Mouse (Mus musculus): ENCODE data around the gene Cat. TPM values are rescaled to one million over a fixed set of nuclear protein-coding genes. Genes with fewer than 3 reads are reported as not detected.

Gene Cat
- polyA plus RNA-seq, 1 experiment from 2014 or later: 92.2 TPM

GRCm38 (mm10) chr2:103452550-103452949 is 32.4 kb downstream of the Cat start:
- no peak overlapping the region for H3K27ac ChIP-seq (ENCODE audit: low read length)
- peaks cover 29% of the 10 kb centered on the region for H3K36me3 ChIP-seq (ENCODE audit: control insufficient read depth, insufficient read depth)
- ATAC-seq (replicated peaks; ENCODE audit: extremely low read depth, insufficient read depth, low FRiP score): no peak
- no peaks in the 10 kb centered on the region for H3K4me1 ChIP-seq (ENCODE audit: control insufficient read depth, insufficient read depth, low read length)
- WGBS: 83% methylated on average over 5 of the region's 5 CpGs
- no peak overlapping the region for H3K9ac ChIP-seq (ENCODE audit: low read length)
- no peak overlapping the region for H3K4me2 ChIP-seq (ENCODE audit: low read depth, low read length)
- peaks cover 6% of the 10 kb centered on the region; the same call in 1 of the 2 replicates for H3K27me3 ChIP-seq (ENCODE audit: control insufficient read depth, insufficient read depth, low read length)
- H3K9me3 ChIP-seq (replicated peaks; ENCODE audit: control insufficient read depth, low read length): no peaks in the 10 kb centered on the region
- H3K4me3 ChIP-seq (ENCODE audit: low read length): no peak overlapping the region

- no peak for ATAC-seq (replicated peaks; ENCODE audit: extremely low read depth, insufficient read depth, low FRiP score)
- no peak overlapping the region for H3K27ac ChIP-seq (ENCODE audit: low read length)
- H3K4me2 ChIP-seq (ENCODE audit: low read depth, low read length): no peak overlapping the region
- H3K4me1 ChIP-seq (ENCODE audit: control insufficient read depth, insufficient read depth, low read length): no peaks in the 10 kb centered on the region
- H3K27me3 ChIP-seq (ENCODE audit: control insufficient read depth, insufficient read depth, low read length): peaks cover 7% of the 10 kb centered on the region; the same call in 1 of the 2 replicates
- H3K36me3 ChIP-seq (ENCODE audit: control insufficient read depth, insufficient read depth): peaks cover 17% of the 10 kb centered on the region
- no peak overlapping the region for H3K4me3 ChIP-seq (ENCODE audit: low read length)
- H3K9me3 ChIP-seq (replicated peaks; ENCODE audit: control insufficient read depth, low read length): no peaks in the 10 kb centered on the region
- 90% methylated on average over 8 of the region's 8 CpGs for WGBS
- H3K9ac ChIP-seq (ENCODE audit: low read length): no peak overlapping the region
Measured at GRCm38 (mm10) chr2:103450267-103450666, 34.7 kb downstream of the Cat start.

GRCm38 (mm10) chr2:103449813-103450212 is 35.1 kb downstream of the Cat start:
- Histone ChIP-seq H3K9me3 (replicated peaks; ENCODE audit: control insufficient read depth, low read length) (no peaks in the 10 kb centered on the region), H3K36me3 (ENCODE audit: control insufficient read depth, insufficient read depth) (peaks cover 14% of the 10 kb centered on the region), H3K4me3 (ENCODE audit: low read length) (no peak overlapping the region), H3K27me3 (ENCODE audit: control insufficient read depth, insufficient read depth, low read length) (peaks cover 7% of the 10 kb centered on the region; the same call in 1 of the 2 replicates), H3K9ac (ENCODE audit: low read length) (no peak overlapping the region), H3K4me2 (ENCODE audit: low read depth, low read length) (no peak overlapping the region), H3K27ac (ENCODE audit: low read length) (no peak overlapping the region), H3K4me1 (ENCODE audit: control insufficient read depth, insufficient read depth, low read length) (no peaks in the 10 kb centered on the region)
- 71% methylated on average over 7 of the region's 7 CpGs for WGBS
- ATAC-seq (replicated peaks; ENCODE audit: extremely low read depth, insufficient read depth, low FRiP score): no peak

GRCm38 (mm10) chr2:103448947-103449560 is 35.9 kb downstream of the Cat start:
- no peak overlapping the region for H3K4me2 ChIP-seq (ENCODE audit: low read depth, low read length)
- no peak overlapping the region for H3K27ac ChIP-seq (ENCODE audit: low read length)
- no peaks in the 10 kb centered on the region for H3K4me1 ChIP-seq (ENCODE audit: control insufficient read depth, insufficient read depth, low read length)
- no peak overlapping the region for H3K9ac ChIP-seq (ENCODE audit: low read length)
- 37% methylated on average over 14 of the region's 14 CpGs for WGBS
- H3K4me3 ChIP-seq (ENCODE audit: low read length): no peak overlapping the region
- peaks cover 7% of the 10 kb centered on the region; the same call in 1 of the 2 replicates for H3K27me3 ChIP-seq (ENCODE audit: control insufficient read depth, insufficient read depth, low read length)
- peaks cover 13% of the 10 kb centered on the region for H3K36me3 ChIP-seq (ENCODE audit: control insufficient read depth, insufficient read depth)
- no peak; the same call in 1 of the 2 replicates for ATAC-seq (replicated peaks; ENCODE audit: extremely low read depth, insufficient read depth, low FRiP score)
- no peaks in the 10 kb centered on the region for H3K9me3 ChIP-seq (replicated peaks; ENCODE audit: control insufficient read depth, low read length)

GRCm38 (mm10) chr2:103446326-103446725 is 38.6 kb downstream of the Cat start:
- 89% methylated on average over 6 of the region's 6 CpGs for WGBS
- H3K27ac ChIP-seq (ENCODE audit: low read length): no peak overlapping the region
- no peaks in the 10 kb centered on the region for H3K9me3 ChIP-seq (replicated peaks; ENCODE audit: control insufficient read depth, low read length)
- H3K4me1 ChIP-seq (ENCODE audit: control insufficient read depth, insufficient read depth, low read length): no peaks in the 10 kb centered on the region
- ATAC-seq (replicated peaks; ENCODE audit: extremely low read depth, insufficient read depth, low FRiP score): no peak
- H3K9ac ChIP-seq (ENCODE audit: low read length): no peak overlapping the region
- no peak overlapping the region for H3K4me2 ChIP-seq (ENCODE audit: low read depth, low read length)
- no peaks in the 10 kb centered on the region for H3K36me3 ChIP-seq (ENCODE audit: control insufficient read depth, insufficient read depth)
- no peak overlapping the region for H3K4me3 ChIP-seq (ENCODE audit: low read length)
- peaks cover 7% of the 10 kb centered on the region; the same call in 1 of the 2 replicates for H3K27me3 ChIP-seq (ENCODE audit: control insufficient read depth, insufficient read depth, low read length)

- WGBS: 62% methylated on average over 6 of the region's 6 CpGs
- ATAC-seq (replicated peaks; ENCODE audit: extremely low read depth, insufficient read depth, low FRiP score): no peak
Measured at GRCm38 (mm10) chr2:103445776-103446175, 39.2 kb downstream of the Cat start.

GRCm38 (mm10) chr2:103439710-103440109 is 45.2 kb downstream of the Cat start:
- peak overlapping the region; percentile 50 for H3K4me2 ChIP-seq (ENCODE audit: low read depth, low read length)
- H3K27me3 ChIP-seq (ENCODE audit: control insufficient read depth, insufficient read depth, low read length): no peaks in the 10 kb centered on the region
- peak; percentile 55; the same call in 1 of the 2 replicates for ATAC-seq (replicated peaks; ENCODE audit: extremely low read depth, insufficient read depth, low FRiP score)
- H3K36me3 ChIP-seq (ENCODE audit: control insufficient read depth, insufficient read depth): no peaks in the 10 kb centered on the region
- no peak overlapping the region for H3K27ac ChIP-seq (ENCODE audit: low read length)
- no peaks in the 10 kb centered on the region; the same call in 1 of the 2 replicates for H3K4me1 ChIP-seq (ENCODE audit: control insufficient read depth, insufficient read depth, low read length)
- peak overlapping the region; percentile 53; the same call in 1 of the 2 replicates for H3K9ac ChIP-seq (ENCODE audit: low read length)
- 4% methylated on average over 12 of the region's 12 CpGs for WGBS
- H3K9me3 ChIP-seq (replicated peaks; ENCODE audit: control insufficient read depth, low read length): no peaks in the 10 kb centered on the region
- H3K4me3 ChIP-seq (ENCODE audit: low read length): peak overlapping the region; percentile 6; the same call in 1 of the 2 replicates

More at GRCm38 (mm10) chr2:103445776-103446175, 39.2 kb downstream of the Cat start:
- H3K9ac ChIP-seq (ENCODE audit: low read length): no peak overlapping the region
- H3K27me3 ChIP-seq (ENCODE audit: control insufficient read depth, insufficient read depth, low read length): peaks cover 7% of the 10 kb centered on the region; the same call in 1 of the 2 replicates
- H3K9me3 ChIP-seq (replicated peaks; ENCODE audit: control insufficient read depth, low read length): no peaks in the 10 kb centered on the region
- no peaks in the 10 kb centered on the region for H3K36me3 ChIP-seq (ENCODE audit: control insufficient read depth, insufficient read depth)
- H3K27ac ChIP-seq (ENCODE audit: low read length): no peak overlapping the region
- H3K4me3 ChIP-seq (ENCODE audit: low read length): no peak overlapping the region
- no peaks in the 10 kb centered on the region for H3K4me1 ChIP-seq (ENCODE audit: control insufficient read depth, insufficient read depth, low read length)
- H3K4me2 ChIP-seq (ENCODE audit: low read depth, low read length): no peak overlapping the region

GRCm38 (mm10) chr2:103439071-103439622 is 45.8 kb downstream of the Cat start:
- 81% methylated on average over 11 of the region's 11 CpGs for WGBS
- Histone ChIP-seq H3K4me2 (ENCODE audit: low read depth, low read length) (0 out of 2 replicates have a peak overlapping the region, but pooled peaks have one; percentile 50), H3K9ac (ENCODE audit: low read length) (no peak overlapping the region), H3K36me3 (ENCODE audit: control insufficient read depth, insufficient read depth) (no peaks in the 10 kb centered on the region), H3K27ac (ENCODE audit: low read length) (no peak overlapping the region), H3K27me3 (ENCODE audit: control insufficient read depth, insufficient read depth, low read length) (no peaks in the 10 kb centered on the region), H3K4me3 (ENCODE audit: low read length) (no peak overlapping the region), H3K9me3 (replicated peaks; ENCODE audit: control insufficient read depth, low read length) (no peaks in the 10 kb centered on the region), H3K4me1 (ENCODE audit: control insufficient read depth, insufficient read depth, low read length) (no peaks in the 10 kb centered on the region; the same call in 1 of the 2 replicates)
- ATAC-seq (replicated peaks; ENCODE audit: extremely low read depth, insufficient read depth, low FRiP score): no peak

- peak; percentile 47; the same call in 1 of the 2 replicates for ATAC-seq (replicated peaks; ENCODE audit: extremely low read depth, insufficient read depth, low FRiP score)
- no peaks in the 10 kb centered on the region for H3K36me3 ChIP-seq (ENCODE audit: control insufficient read depth, insufficient read depth)
- no peak overlapping the region for H3K4me3 ChIP-seq (ENCODE audit: low read length)
- no peak overlapping the region for H3K9ac ChIP-seq (ENCODE audit: low read length)
- no peaks in the 10 kb centered on the region for H3K27me3 ChIP-seq (ENCODE audit: control insufficient read depth, insufficient read depth, low read length)
- H3K4me1 ChIP-seq (ENCODE audit: control insufficient read depth, insufficient read depth, low read length): peaks cover 10% of the 10 kb centered on the region
- H3K9me3 ChIP-seq (replicated peaks; ENCODE audit: control insufficient read depth, low read length): no peaks in the 10 kb centered on the region
- H3K4me2 ChIP-seq (ENCODE audit: low read depth, low read length): no peak overlapping the region
- 0 out of 2 replicates have a peak overlapping the region, but pooled peaks have one; percentile 9 for H3K27ac ChIP-seq (ENCODE audit: low read length)
- 37% methylated on average over 5 of the region's 5 CpGs for WGBS
Measured at GRCm38 (mm10) chr2:103436534-103436933, 48.4 kb downstream of the Cat start.
